Mouse (Mus musculus) liver, postnatal 0 days (tissue): ENCODE data around the gene Nbea.

Experiments used
- CTCF ChIP-seq: sonication (generic); IDR thresholded peaks from 2 replicates; pipeline ENCODE4 v1.5.1; 2016; ENCODE audit warnings: antibody characterized with exemption, low read depth
- EP300 ChIP-seq: IDR thresholded peaks from 2 replicates; pipeline ENCODE4 v1.6.1; 2016; ENCODE audit warnings: antibody characterized with exemption, low read depth, mild to moderate bottlenecking

GRCm38 (mm10) chr3:55610191-55610590 is 573.3 kb downstream of the Nbea start:
- TF ChIP-seq CTCF: no peak
- TF ChIP-seq EP300: no peak
